Mouse (Mus musculus) spleen, embryonic (tissue): Measurements from ENCODE around the gene Cstl1.
"Not testable (repeated sequence)": the region's sequence is repeated elsewhere in the genome, so short reads cannot be mapped to it uniquely, and the experiment has no call there.

ENCODE experiments used
- CTCF ChIA-PET: fragments of 350-600 bp; sonication (Branson Sonifier 250); formaldehyde crosslinking; loops from one replicate; lab custom pipeline; 2022; lab: Charles Lee

Gene Cstl1

DNA sequence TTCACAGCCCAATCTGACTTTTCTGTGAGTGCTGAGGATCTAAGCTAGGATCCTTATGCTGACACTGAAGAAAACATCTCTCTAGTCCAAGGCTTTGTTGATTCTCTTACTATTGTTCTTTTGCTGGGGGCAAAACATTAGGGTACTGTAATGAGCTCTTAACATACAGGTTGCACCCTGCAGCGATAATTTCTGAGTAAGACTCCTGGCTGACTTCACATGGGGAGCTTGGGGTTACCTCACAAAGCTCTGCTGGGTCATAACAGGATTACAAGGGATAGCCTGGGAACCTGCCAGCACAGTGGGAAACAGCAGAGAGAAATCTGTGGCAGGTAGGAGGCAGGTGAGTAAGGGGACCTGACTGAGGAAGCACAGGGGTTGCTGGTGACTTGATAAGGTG is at the start of gene Cstl1:
Cstl1 (plus strand) TSS at position 301 of the 400 bp plus-strand sequence.
- CTCF ChIA-PET, result no interaction called here

GRCm38 (mm10) chr2:148706409-148707201 is 43.6 kb upstream of the Cstl1 start:
- CTCF ChIA-PET, result interaction anchor here (0.6 kb wide), 1 partner anchor 583 kb away, joined by 5 read pairs; no protein-coding TSS in a partner anchor

- CTCF ChIA-PET, result no interaction called here
Measured at GRCm38 (mm10) chr2:148707202-148707530, 43.0 kb upstream of the Cstl1 start.

DNA sequence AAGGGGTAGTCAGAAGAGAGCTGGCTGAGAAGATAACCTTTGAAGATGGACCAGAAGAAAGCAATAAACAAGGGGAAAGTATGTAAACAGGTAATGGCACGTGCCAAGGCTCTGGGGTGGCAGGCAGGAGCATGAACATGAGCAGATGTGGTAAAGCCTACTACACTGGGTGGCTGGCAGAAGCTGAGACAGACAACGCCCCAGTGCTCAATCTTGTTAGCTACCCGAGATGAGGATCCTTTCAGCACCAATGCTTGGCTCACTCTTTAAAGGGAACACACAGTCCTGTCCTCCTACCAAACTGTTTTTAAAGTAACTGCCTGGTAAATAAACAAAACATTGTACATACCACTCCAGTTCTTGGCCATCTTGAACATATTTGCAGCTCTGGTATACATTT is 37.8 kb upstream of the Cstl1 start:
- CTCF ChIA-PET, result no interaction called here

DNA sequence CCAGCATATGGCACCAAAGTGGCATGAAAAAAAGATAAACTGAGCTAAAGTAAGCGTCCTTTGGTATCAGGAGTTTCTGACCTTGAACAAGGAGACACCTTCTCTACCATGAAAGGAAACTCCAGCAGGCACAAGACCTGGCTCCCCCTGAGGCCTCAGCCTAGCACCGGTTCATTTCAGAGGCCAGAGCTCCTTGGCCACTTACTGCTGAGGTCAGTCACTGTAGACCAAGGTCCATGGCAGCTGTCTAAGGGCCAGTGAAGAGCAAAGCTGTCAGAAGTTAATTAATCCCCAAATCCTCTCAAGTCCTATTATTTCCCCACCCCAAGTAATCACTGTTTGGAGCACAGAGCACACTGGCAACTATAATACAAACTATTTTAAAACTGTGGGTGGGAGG is 33.1 kb upstream of the Cstl1 start:
- CTCF ChIA-PET, result no interaction called here

DNA sequence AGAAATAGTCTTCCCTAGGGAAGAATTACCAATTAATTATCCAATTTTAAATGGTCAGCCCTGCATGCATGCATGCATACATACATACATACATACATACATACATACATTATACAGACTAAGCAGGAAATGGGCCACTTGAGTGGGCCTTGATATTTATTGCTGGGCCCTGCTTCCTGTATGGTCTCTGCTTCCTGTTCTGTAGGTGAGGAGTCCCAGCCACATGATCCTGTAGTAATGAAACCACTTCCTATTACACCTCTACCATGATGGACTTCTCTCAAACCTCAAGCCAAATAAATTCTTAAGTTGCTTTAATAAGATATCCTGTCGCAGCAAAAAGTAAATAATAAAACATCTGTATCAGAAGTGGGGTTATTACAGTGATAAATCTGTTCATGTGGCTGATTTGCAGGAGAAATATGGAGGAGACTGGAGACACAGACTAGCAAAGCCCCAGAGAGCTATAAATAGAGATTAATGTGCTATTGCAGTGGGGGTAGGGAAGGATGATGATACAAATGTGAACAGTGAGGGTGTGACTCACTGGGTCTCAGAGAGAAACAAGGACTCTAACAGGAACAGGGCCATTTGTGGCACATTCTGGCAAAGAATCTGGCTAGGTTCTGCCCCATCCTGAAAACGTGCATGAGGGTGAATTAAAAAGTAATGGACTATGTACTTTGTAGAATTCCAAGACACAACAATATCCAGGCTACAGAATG is 30.7 kb upstream of the Cstl1 start:
- CTCF ChIA-PET, result no interaction called here

- CTCF ChIA-PET, result no interaction called here
Measured at GRCm38 (mm10) chr2:148731614-148732326, 18.4 kb upstream of the Cstl1 start.

DNA sequence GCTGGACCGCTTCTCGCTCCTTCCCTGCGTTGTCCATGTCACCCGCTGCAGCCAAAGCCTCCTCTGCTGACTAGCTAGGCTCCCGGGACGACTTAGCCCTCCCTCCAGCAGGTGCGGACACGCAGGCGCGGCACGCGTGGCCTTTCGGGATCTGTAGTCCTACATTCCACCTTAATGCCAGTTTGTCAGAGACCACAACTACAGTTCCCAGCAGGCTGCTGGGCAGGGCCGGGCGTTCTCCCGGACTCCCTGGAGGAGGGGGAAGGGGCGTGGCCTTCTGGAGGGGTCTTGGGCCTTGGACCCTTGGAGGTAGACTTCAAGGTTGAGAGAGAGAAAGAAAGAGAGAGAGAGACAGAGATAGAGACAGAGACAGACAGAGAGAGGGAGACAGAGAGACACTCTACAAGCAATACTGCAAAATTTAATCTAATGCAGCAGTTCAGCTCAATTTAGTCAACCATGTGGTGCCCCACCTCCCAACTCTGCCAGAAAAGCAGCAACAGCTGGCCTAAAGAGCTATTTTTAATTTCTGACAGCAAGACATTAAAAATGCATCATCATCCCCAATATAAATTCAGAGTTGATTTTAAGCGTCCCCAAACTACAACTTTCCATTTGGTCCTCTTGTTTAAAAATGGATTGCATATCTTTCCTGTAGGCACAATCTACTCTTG is 17.7 kb upstream of the Cstl1 start, which contains the start of gene Napb:
Napb (minus strand) TSS at position 141 of the 674 bp plus-strand sequence.
- CTCF ChIA-PET, result no interaction called here

- CTCF ChIA-PET, result no interaction called here
Measured at GRCm38 (mm10) chr2:148743001-148743400, 7.2 kb upstream of the Cstl1 start.

DNA sequence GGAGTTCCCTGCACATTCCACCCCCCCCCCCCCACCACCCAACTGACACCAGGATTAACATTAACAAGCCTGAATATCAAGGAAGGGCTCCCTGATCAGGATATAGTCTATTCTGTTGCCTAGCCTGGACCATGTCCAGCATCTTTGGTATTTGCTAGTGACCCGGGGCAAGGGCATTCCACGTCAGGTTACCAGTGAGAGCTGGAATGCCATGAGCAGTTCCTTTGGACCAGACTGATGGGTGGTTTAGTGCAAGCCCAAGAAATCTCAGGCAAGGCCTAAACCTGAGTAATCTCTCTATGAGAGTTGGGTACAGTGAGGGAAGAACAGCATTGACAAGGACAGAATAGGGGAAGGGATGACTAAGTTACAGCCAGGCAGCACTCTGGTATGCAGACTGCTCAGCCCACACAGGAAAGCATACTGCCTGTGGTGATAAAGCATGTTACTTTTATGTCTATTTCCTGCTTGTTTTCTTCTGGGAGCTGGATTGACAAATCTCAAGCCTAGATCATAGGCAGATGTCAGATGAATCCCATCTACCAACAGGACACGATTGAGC is 6.2 kb upstream of the Cstl1 start:
- CTCF ChIA-PET, result no interaction called here

- CTCF ChIA-PET, result interaction anchor here (1.1 kb wide), 1 partner anchor 99 kb away, joined by 5 read pairs; no protein-coding TSS in a partner anchor
Measured at GRCm38 (mm10) chr2:148751893-148752813, 2.0 kb downstream of the Cstl1 start.

DNA sequence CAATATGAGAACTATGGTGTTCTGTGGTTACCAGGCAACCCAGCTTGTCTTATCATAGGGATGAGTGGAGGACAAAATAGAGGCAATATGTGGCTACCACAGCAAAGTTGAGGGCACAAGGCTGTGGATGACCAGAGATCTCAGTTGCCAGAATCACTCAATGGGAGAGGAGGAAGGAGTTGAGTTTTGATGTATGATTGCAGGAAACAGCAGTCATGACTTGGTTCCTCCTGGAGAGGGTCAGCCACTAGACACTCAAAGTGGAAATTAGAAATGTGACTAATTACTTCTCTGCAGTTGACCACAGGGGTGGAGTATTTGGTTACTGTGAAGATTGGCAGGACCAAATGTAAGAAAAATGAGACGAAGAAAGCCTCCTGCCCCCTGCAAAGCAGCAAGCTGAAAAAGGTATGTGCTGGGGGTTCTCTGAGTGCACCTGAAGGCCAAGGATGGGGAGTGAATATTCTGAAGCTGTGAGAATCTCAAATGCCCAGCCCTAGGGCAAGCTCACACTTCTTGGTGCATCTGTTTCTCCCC is 4.2 kb downstream of the Cstl1 start:
- CTCF ChIA-PET, result no interaction called here

DNA sequence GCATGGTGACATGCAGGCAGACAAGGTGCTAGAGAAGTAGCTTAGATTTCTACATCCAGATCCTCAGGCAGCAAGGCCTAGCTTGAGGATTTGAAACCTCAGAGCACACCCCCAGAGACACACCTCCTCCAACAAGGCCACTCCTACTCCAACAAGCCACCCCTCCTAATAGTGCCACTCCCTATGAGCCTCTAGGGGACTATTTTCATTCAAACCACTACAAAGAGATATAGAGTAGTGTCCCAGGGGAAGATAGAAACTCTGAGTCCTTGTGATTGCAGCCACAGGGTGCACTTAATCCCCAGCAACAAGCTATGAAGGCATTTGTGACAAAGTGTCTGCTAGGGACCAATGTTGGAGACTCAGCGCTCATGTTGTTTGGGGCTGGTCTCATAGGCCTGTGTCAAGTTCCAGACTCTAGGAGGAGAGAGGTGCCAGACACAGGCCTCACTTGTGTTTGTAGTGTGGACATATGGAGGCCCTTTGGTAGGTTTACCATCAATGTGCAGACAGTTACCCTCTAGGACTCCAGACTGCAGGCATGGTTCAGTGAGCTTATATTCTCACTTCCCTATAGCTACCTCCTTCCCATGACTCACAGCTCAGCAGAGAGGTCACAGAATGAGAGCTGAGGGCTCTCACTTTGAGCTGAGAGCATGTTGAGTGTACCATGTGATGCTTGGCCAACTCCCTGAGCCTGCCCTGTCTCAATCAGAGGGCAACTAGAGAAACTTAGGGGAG is 13.7 kb downstream of the Cstl1 start:
- CTCF ChIA-PET, result no interaction called here

DNA sequence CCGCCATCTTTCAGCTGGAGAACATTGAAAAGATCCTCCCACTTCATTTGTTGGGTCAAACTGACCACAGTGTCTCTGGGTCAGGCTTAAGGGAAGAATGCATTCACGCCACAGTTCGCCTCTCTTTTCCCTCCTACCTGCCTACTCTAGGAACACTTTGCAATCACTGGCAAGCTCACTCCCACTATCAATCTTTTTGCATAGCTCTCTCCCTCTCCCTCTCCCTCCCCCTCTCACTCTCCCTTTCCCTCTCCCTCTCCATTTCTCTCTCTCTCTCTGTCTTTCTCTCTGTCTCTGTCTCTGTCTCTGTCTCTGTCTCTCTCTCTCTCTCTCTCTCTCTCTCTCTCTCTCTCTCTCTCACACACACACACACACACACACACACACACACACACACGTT is 21.2 kb downstream of the Cstl1 start, which contains the start of gene Cst11:
Cst11 (minus strand) TSS at position 101 of the 400 bp plus-strand sequence.
- CTCF ChIA-PET, result not testable (repeated sequence)

DNA sequence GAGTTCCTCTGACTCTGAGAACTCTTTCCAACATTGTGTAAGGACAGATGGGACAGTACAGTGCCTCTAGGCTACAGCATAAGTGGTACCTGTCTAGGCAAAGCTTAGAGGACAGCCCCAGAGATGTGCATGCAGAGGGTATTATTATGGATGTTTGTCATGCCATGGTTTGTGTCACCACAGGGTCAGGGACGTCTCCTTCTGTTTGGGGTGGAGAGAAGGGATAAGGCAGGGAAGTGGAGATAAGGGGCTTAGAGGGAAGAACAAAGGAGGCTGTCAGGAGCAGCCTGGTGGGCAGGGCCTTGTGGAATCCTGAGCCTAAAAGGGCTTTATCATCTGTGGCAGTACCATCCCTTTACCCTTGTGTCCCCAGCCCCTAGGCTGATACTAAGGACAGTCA is 31.6 kb downstream of the Cstl1 start, which contains the start of gene 8030411F24Rik:
8030411F24Rik (plus strand) TSS at position 301 of the 400 bp plus-strand sequence.
- CTCF ChIA-PET, result no interaction called here

GRCm38 (mm10) chr2:148789142-148789541 is 39.0 kb downstream of the Cstl1 start, which contains the start of gene Cst12:
Gene Cst12 (plus strand): TSS chr2:148789361.
- CTCF ChIA-PET, result no interaction called here

- CTCF ChIA-PET, result no interaction called here
Measured at GRCm38 (mm10) chr2:148798485-148798884, 48.3 kb downstream of the Cstl1 start, which contains the start of gene Cst8. Gene Cst8 (plus strand): TSS chr2:148798785.

DNA sequence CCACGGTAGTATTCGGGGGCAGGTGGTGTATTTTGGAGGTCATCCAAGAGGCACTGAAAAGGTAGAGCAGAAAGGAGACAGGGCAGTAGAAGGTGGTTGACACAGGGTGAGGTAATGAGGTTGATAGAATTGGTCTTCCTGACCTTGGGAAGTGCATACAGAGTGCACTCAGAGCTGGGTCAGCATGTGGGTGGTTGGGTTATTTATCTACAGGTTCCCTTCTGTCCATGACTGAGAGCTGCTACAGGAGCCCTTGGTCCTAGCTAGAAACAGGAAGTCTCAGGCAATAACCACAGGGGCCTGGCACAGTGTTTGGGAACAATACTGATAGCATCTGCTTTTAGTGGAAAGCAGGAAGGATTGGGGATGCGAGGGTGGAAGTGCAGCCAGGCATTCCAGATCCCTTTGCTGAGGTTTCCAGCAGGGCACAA is 51.3 kb downstream of the Cstl1 start:
- CTCF ChIA-PET, result no interaction called here
